Mouse (Mus musculus) brain, embryonic 14.5 days (tissue): ENCODE measurements around the gene Rpl23a.

Experiments
- CTCF ChIP-seq: fragments of 200-500 bp; IDR thresholded peaks from 2 replicates; pipeline ENCODE4 v1.5.1; 2012; ENCODE audit warnings: inconsistent platforms, mild to moderate bottlenecking, moderate library complexity, borderline replicate concordance; ENCODE audit not compliant: insufficient read depth, insufficient read length; ENCODE audit errors: extremely low read depth
- POLR2A ChIP-seq: fragments of 200-500 bp; IDR thresholded peaks from 2 replicates; pipeline ENCODE4 v1.6.1; 2012; ENCODE audit warnings: mild to moderate bottlenecking, inconsistent platforms, borderline replicate concordance; ENCODE audit not compliant: poor library complexity, insufficient read depth, insufficient read length, severe bottlenecking; ENCODE audit errors: extremely low read depth

- TF ChIP-seq POLR2A (no peak), CTCF (no peak)
Measured at GRCm38 (mm10) chr11:78166640-78167039, 16.7 kb downstream of the Rpl23a start.
